Mouse (Mus musculus): ENCODE data around the gene Sphk1.
"Not testable (repeated sequence)": the region's sequence is repeated elsewhere in the genome, so short reads cannot be mapped to it uniquely, and the experiment has no call there.

Gene Sphk1

DNA sequence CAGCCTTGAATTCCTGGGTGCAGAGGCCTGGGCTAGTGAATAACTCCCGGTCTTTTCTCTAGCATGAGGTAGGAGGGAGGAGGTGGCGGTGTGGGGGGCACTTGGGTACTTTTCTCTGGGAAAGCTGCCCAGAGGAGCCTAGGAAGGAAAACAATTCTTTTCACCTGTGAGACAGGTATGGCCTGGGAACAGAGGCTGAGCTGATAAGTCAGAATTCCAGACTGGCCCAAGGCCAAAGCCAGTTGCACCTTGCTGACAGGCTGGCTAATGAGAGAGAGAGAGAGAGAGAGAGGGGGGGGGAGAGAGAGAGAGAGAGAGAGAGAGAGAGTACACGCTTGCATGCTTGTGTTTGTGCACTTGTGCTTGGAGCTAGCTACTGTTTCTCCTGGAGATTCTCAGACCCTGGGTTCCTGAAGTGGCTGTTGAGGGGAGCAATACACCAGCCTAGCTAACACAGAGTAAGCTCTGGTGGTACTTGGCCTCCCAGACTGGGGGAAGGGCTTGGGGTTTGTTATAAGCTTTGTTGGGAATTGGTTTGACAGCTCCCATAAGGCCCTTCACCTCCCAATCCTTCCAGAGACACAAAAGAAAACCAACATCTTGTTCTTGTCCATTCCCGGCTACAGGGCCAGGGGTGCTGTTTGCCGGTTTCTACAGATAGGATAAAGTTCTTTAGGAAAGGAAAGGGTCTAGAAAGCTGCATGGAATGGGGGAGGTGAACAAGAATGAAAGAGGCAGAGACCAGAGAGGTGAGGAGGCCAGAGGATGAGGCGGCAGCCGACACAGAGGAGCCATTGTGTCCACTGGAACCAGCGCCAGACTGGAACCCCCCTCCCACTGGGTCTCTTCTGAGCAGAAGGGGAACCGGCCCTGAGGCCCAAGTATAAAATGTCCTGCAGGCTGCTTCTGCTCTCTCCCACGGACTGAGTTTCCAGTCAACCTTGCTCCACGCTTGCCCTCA, at the start of gene Sphk1:
Gene Sphk1 (plus strand): TSS at position 739 of the 961 bp plus-strand sequence.
- DNase-seq, result no peak

DNA sequence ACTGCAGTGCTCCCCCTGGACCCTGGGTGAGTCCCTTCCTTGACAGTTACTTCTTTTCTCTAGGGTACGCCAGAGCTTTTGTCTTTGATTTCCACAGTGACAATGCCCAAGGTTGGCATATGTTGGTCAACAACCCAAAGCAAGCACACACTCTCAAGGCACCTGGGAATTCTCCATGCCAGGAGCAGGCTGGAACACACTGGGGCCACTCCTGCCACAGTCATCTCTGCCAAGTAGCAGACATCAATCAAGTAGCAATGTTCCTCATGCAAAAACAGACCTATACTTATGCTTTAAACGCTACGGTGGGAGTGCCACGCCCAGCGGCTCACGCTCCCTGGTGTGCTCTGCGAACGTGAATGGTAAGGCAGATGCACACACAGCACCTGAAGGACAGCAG, 49.8 kb upstream of the Sphk1 start:
- no peak for DNase-seq

GRCm38 (mm10) chr11:116481776-116482175, 48.9 kb upstream of the Sphk1 start:
- DNase-seq, result no peak

DNA sequence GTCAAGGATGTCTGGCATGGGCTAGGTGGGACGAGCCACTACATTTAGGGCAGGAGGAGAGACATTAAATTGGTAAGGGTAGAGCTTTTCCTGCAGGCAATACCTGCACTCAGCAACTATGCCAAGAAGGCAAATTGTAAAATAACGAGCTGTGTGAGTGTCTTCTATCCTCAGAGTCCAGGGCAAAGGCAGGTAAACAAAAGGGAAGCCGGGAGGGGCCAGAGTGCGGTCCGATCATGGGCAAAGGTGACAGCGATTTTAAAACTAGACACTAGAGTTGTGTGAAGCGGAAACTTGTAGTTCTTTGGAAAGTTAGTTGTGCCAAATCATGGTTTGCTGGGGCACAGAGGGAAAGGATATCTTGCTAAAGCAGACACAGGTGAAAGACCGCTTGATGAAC, 46.5 kb upstream of the Sphk1 start:
- DNase-seq, result no peak

GRCm38 (mm10) chr11:116488207-116488606, 42.5 kb upstream of the Sphk1 start:
- no peak for DNase-seq

DNA sequence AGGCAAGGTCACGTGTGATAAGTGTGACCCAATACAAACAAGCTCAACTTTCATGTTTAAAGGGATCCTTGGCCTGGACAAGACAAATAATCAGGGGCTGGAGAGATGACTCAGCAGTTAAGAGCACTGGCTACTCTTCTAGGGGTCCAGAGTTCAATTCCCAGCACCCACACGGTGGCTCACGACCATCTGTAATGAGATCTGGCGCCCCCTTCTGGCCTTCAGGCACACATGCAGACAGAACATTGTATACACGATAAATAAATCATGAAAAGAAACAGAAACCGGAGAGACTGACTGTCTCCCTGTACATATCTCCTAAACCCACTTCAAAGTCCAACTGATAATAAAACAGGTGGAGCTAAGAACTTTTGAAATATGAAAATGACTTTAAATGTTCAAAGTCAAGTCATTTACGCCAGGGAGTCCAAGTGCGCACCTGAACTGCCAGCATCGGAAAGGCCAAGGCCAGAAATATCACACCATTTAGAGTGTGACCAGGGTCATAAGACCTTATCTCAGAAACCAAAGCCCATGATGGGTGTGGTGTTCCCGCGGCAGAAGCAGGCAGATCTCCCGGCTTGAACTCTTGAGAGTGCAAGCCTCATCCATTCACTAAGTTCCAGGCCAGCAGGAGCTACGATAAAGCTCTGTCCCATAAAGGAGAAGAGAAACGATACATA, 41.9 kb upstream of the Sphk1 start:
- DNase-seq, result peak; percentile 23

DNA sequence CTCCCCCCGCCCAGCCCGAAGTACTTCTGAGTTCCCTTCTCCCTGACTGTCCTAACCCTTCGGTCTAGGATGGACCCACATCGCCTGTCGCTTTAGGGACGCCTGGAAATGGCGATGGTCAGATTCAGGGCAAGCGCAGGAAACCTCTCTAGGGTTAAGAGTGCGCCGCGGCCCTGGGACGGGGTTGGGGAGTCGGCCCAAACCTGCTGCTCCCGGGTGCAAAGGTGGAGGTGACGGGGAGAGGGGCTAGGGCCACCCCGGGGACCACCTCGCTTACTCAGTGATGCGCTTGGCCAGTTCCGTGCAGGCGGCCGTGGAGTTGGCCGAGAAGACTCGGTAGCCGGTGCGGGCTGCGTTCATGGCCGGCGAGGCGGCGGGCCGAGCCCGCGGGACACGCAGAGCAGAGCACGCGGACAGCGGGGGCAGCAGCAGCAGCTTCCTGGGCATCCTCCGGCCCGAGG, 40.9 kb upstream of the Sphk1 start:
- no peak for DNase-seq

DNA sequence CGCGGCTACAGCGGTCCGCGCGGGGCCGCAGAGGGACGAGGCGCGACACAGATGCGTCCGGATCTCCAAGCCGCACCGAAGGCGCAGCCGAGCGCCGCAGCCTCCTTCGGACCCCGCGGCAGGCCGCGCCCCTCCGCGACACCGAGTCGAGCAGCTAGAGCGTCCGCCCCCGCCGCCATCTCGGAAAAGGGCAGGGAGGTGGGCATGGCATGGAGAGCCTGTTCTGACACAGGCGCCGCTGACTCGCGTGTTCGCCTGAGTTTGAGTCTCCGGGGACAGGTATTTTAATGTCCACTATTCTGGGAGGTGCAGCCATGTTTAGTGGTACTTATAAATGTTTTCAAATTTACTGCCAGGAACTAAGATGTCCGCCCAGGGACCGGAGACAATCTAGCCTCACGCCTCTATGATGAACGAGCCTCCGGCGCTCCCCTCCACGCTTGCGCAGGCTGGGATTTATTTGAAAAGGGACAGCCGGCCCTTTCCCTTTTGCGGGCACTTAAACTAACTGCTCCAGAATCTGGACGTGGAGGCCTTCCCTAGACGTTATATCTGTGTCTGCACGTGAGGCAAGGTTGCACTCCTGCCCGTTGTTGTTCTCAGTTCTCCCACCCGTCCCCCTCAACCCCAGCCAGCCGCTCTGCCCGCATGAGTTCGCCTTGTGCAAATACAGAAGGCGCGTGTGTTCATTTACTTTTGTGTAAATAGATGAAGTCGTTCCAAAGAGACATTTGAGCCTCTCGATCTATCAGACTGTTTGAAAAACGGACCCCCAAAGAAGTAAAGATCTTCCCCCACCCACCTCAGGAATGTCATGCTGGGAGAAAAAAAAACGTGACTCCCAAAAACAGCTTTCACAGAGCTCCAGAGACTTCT, 40.3 kb upstream of the Sphk1 start:
- DNase-seq, result peak; percentile 90

DNA sequence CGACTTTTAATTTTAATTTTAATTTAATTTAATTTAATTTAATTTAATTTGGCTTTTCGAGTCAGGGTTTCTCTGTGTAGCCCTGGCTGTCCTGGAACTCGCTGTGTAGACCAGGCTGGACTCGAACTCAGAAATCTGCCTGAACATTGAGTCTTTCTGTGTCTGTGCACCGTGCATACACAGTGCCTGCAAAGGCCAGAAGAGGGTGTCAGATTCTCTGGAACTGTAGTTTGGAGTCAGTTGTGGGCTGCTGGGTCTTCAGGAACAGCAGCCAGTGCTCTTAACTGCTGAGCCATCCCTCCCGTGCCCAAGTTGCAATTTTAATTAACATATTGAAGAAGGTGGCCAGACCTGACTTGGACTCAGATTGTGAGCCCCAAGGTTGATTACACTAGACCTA, 39.4 kb upstream of the Sphk1 start:
- no peak for DNase-seq

GRCm38 (mm10) chr11:116492507-116492906, 38.2 kb upstream of the Sphk1 start:
- DNase-seq, result not testable (repeated sequence)

GRCm38 (mm10) chr11:116493191-116493590, 37.5 kb upstream of the Sphk1 start:
- DNase-seq, result no peak

GRCm38 (mm10) chr11:116493795-116494252, 36.9 kb upstream of the Sphk1 start, which contains the start of gene Prpsap1:
Gene Prpsap1, minus strand, starts transcription at chr11:116494202.
- DNase-seq, result peak; percentile 77

- DNase-seq, result no peak
Observed at GRCm38 (mm10) chr11:116494474-116495174, 36.1 kb upstream of the Sphk1 start.

GRCm38 (mm10) chr11:116497313-116497712, 33.4 kb upstream of the Sphk1 start:
- DNase-seq, result no peak

GRCm38 (mm10) chr11:116498596-116498995, 32.1 kb upstream of the Sphk1 start:
- no peak for DNase-seq

GRCm38 (mm10) chr11:116499018-116499417, 31.7 kb upstream of the Sphk1 start:
- no peak for DNase-seq

- peak; percentile 34 for DNase-seq
Observed at GRCm38 (mm10) chr11:116501005-116501746, 29.5 kb upstream of the Sphk1 start.

- DNase-seq, result no peak
Observed at GRCm38 (mm10) chr11:116504516-116504915, 26.2 kb upstream of the Sphk1 start.

DNA sequence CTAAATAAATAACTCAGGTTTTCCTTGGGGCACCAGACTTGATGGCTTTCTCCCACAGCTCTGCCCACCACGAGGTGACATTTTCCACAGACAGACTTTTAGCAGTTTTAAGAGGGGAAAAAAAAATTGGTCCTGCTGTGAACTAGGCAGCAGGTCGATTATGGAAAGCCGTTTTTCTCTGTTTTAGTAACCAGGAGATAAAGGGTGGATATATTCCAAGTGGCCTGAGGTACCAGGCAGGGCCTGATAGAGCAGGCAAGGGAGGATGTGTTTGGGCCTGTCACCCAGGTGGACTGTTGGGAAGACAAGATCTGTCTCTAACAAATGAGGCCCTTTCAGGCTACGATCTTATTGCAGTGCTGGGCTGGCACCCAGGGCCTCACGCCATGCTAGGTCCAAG, 25.2 kb upstream of the Sphk1 start:
- peak; percentile 62 for DNase-seq

GRCm38 (mm10) chr11:116506151-116506875, 24.4 kb upstream of the Sphk1 start:
- peak; percentile 73 for DNase-seq

Data from liver (tissue).